Comparison of ENCODE assay signal across 10 mouse cellular contexts in genomic region chr11:119044551-119045337, GRCm38 (mm10). TPM values are rescaled to one million over a fixed set of nuclear protein-coding genes. Genes with fewer than 3 reads are reported as not detected.
DNase-seq lines count a peak whose midpoint lies in the region; ATAC-seq and TF ChIP-seq lines count a peak whose summit lies in the region.
"Had no signal": no experiment of that assay in that cellular context is flagged by ENCODE, and none has a peak within 500 bp of the region (broad histone marks: within the 10 kb centered on the region; RNA-seq: fewer than 3 reads in every experiment).

No protein-coding gene starts in this region.

- peak overlapping the region; percentile 22 for H3K4me2 ChIP-seq in hindbrain, embryonic 15.5 days
- H3K4me2 ChIP-seq in limb, embryonic 15.5 days: peak overlapping the region; percentile 44
- H3K4me2 ChIP-seq: neural tube, embryonic 13.5 days had no signal

- no peaks in the 10 kb centered on the region for H3K36me3 ChIP-seq in hindbrain, embryonic 15.5 days
- no peaks in the 10 kb centered on the region for H3K36me3 ChIP-seq in limb, embryonic 15.5 days
- H3K36me3 ChIP-seq in small intestine, adult 2 months (ENCODE audit: control insufficient read depth, insufficient read depth, low read length): no peaks in the 10 kb centered on the region
- H3K36me3 ChIP-seq: neural tube, embryonic 13.5 days had no signal

- H3K4me3 ChIP-seq in hindbrain, embryonic 15.5 days: no peak overlapping the region
- H3K4me3 ChIP-seq in limb, embryonic 15.5 days: peak overlapping the region; percentile 20
- H3K4me3 ChIP-seq in small intestine, adult 2 months (ENCODE audit: low read depth, low read length): peak overlapping the region; percentile 33
- H3K4me3 ChIP-seq: neural tube, embryonic 13.5 days had no signal

- H3K27ac ChIP-seq in hindbrain, embryonic 15.5 days (replicated peaks): no peak overlapping the region
- peak overlapping the region; percentile 54 for H3K27ac ChIP-seq in limb, embryonic 15.5 days
- peak overlapping the region; percentile 59 for H3K27ac ChIP-seq in small intestine, adult 2 months (ENCODE audit: insufficient read depth, low read depth, low read length)
- H3K27ac ChIP-seq: neural tube, embryonic 13.5 days had no signal

- 2% methylated on average over 41 of the region's 41 CpGs for WGBS in hindbrain, embryonic 15.5 days
- 6% methylated on average over 41 of the region's 41 CpGs for WGBS in limb, embryonic 15.5 days
- 5% methylated on average over 41 of the region's 41 CpGs for WGBS in small intestine, adult 2 months

- H3K4me1 ChIP-seq in hindbrain, embryonic 15.5 days (replicated peaks): peaks cover 57% of the 10 kb centered on the region
- H3K4me1 ChIP-seq in limb, embryonic 15.5 days: peaks cover 71% of the 10 kb centered on the region
- H3K4me1 ChIP-seq in small intestine, adult 2 months (ENCODE audit: control insufficient read depth, insufficient read depth, insufficient read length, low read length): peaks cover 49% of the 10 kb centered on the region

- no peak for ATAC-seq in cerebellum, adult (ENCODE audit: insufficient number of reproducible peaks, low FRiP score, low TSS enrichment)
- ATAC-seq in hindbrain, embryonic 15.5 days (ENCODE audit: low FRiP score, low read depth): no peak
- no peak for ATAC-seq in limb, embryonic 15.5 days (ENCODE audit: insufficient number of reproducible peaks, low FRiP score, low TSS enrichment, low read depth)

- H3K9ac ChIP-seq in hindbrain, embryonic 15.5 days: no peak overlapping the region
- H3K9ac ChIP-seq in limb, embryonic 15.5 days: no peak overlapping the region
- H3K9ac ChIP-seq: neural tube, embryonic 13.5 days had no signal

- TF ChIP-seq POLR2A in small intestine, adult 2 months (IDR thresholded peaks at IDR 0.05; ENCODE audit: low read depth, low read length): no peak

- no peaks in the 10 kb centered on the region for H3K9me3 ChIP-seq in hindbrain, embryonic 15.5 days
- H3K9me3 ChIP-seq in limb, embryonic 15.5 days: no peaks in the 10 kb centered on the region
- H3K9me3 ChIP-seq: neural tube, embryonic 13.5 days had no signal

- peak; percentile 30; the same call in 1 of the 2 replicates for TF ChIP-seq CTCF in small intestine, adult 2 months (IDR thresholded peaks at IDR 0.05; ENCODE audit: extremely low read depth, insufficient read length, insufficient replicate concordance, low read depth, low read length)

- DNase-seq in cerebellum, adult 9-11 months: peak; percentile 32
- peak; percentile 64 for DNase-seq in embryo, embryonic 11 days
- DNase-seq in c-Kit-positive CD71-positive TER-119-positive erythroid progenitor cells, embryonic 14.5 days (ENCODE audit: low spot score): no peak
- DNase-seq in cerebellum, adult 11 months: no peak

- peaks cover 62% of the 10 kb centered on the region for H3K27me3 ChIP-seq in hindbrain, embryonic 15.5 days
- peaks cover 75% of the 10 kb centered on the region for H3K27me3 ChIP-seq in limb, embryonic 15.5 days
- peaks cover 71% of the 10 kb centered on the region for H3K27me3 ChIP-seq in small intestine, adult 2 months (ENCODE audit: control insufficient read depth, insufficient read depth, low read length)

RNA-seq across cellular contexts. Expression of gene Cbx8, which starts 4.0 kb away (rescaled TPM):
- polyA plus RNA-seq in hindbrain, embryonic 15.5 days (2015; fragmentation: Nextera tagmentation; extraction: Ambion mirVana): 8.6 and 10.0 TPM in 2 replicates
- 8.9 and 9.6 TPM in 2 replicates for polyA plus RNA-seq in limb, embryonic 15.5 days (2015; fragmentation: Nextera tagmentation; extraction: Ambion mirVana)
- 4.4 and 4.7 TPM in 2 replicates for polyA plus RNA-seq in small intestine, adult 2 months (2012; rRNA removed)

RNA-seq across cellular contexts. Expression of gene Cbx2, which starts 22.0 kb away (rescaled TPM):
- 15.3 and 17.1 TPM in 2 replicates for polyA plus RNA-seq in hindbrain, embryonic 15.5 days (2015; fragmentation: Nextera tagmentation; extraction: Ambion mirVana)
- polyA plus RNA-seq in limb, embryonic 15.5 days (2015; fragmentation: Nextera tagmentation; extraction: Ambion mirVana): 30.4 and 32.3 TPM in 2 replicates
- 1.6 and 3.1 TPM in 2 replicates for polyA plus RNA-seq in small intestine, adult 2 months (2012; rRNA removed)

RNA-seq across cellular contexts. Expression of gene Cbx4, which starts 41.3 kb away (rescaled TPM):
- polyA plus RNA-seq in hindbrain, embryonic 15.5 days (2015; fragmentation: Nextera tagmentation; extraction: Ambion mirVana): 21.9 and 23.2 TPM in 2 replicates
- 13.8 and 16.4 TPM in 2 replicates for polyA plus RNA-seq in limb, embryonic 15.5 days (2015; fragmentation: Nextera tagmentation; extraction: Ambion mirVana)
- polyA plus RNA-seq in small intestine, adult 2 months (2012; rRNA removed): 4.2 and 7.6 TPM in 2 replicates

RNA-seq across cellular contexts. Expression of gene Enpp7, which starts 56.8 kb away (rescaled TPM):
- polyA plus RNA-seq in hindbrain, embryonic 15.5 days (2015; fragmentation: Nextera tagmentation; extraction: Ambion mirVana): not detected in 2 replicates
- not detected in 2 replicates for polyA plus RNA-seq in limb, embryonic 15.5 days (2015; fragmentation: Nextera tagmentation; extraction: Ambion mirVana)
- 10.8 and 2,214 TPM in 2 replicates for polyA plus RNA-seq in small intestine, adult 2 months (2012; rRNA removed)
- polyA plus RNA-seq: C2C12; neural tube, embryonic 13.5 days had no signal

Comparison
In these comparisons a context has a peak if more than half of its experiments do, and no peak if none do; other contexts are left out.
1. DNase-seq: peak in cerebellum, adult 9-11 months (single experiment) and embryo, embryonic 11 days (single experiment); none in c-Kit-positive CD71-positive TER-119-positive erythroid progenitor cells, embryonic 14.5 days (single experiment) and cerebellum, adult 11 months (single experiment).